Mouse (Mus musculus): ENCODE results near the gene Musk. TPM values are rescaled to one million over a fixed set of nuclear protein-coding genes. Genes with fewer than 3 reads are reported as not detected.

Musk gene
- polyA plus RNA-seq, 1 experiment from 2014 or later = not detected

GRCm38 (mm10) chr4:58374141-58374870 is 88.5 kb downstream of the Musk start:
- no peak overlapping the region for H3K4me2 ChIP-seq (ENCODE audit: low read length)
- 82% methylated on average over 7 of the region's 7 CpGs for WGBS
- no peaks in the 10 kb centered on the region for H3K36me3 ChIP-seq (ENCODE audit: control insufficient read depth, insufficient read depth, low read length)
- H3K4me1 ChIP-seq (ENCODE audit: control insufficient read depth in 2 of 2, insufficient read depth in 2 of 2, low read length in 2 of 2) = no peaks in the 10 kb centered on the region
- no peak for ATAC-seq (ENCODE audit: insufficient number of reproducible peaks, insufficient read depth, low FRiP score, low read depth)
- H3K4me3 ChIP-seq (ENCODE audit: control insufficient read depth in 1 of 2, insufficient read depth in 1 of 2, low read depth in 1 of 2, low read length in 2 of 2) = no peak overlapping the region
- no peaks in the 10 kb centered on the region for H3K9me3 ChIP-seq (ENCODE audit: control insufficient read depth, low read length)
- H3K9ac ChIP-seq (ENCODE audit: low read length) = no peak overlapping the region
- no peaks in the 10 kb centered on the region for H3K27me3 ChIP-seq (ENCODE audit: control insufficient read depth, insufficient read depth, low read length)
- no peak overlapping the region for H3K27ac ChIP-seq (replicated peaks in 1 of 2; ENCODE audit: control insufficient read depth in 1 of 2, insufficient read depth in 1 of 2, low read depth in 2 of 2, low read length in 2 of 2)

GRCm38 (mm10) chr4:58379186-58379585 is 93.4 kb downstream of the Musk start:
- Histone ChIP-seq H3K27me3 (ENCODE audit: control insufficient read depth, insufficient read depth, low read length) (no peaks in the 10 kb centered on the region), H3K9ac (ENCODE audit: low read length) (no peak overlapping the region), H3K9me3 (ENCODE audit: control insufficient read depth, low read length) (no peaks in the 10 kb centered on the region), H3K27ac (replicated peaks in 1 of 2; ENCODE audit: control insufficient read depth in 1 of 2, insufficient read depth in 1 of 2, low read depth in 2 of 2, low read length in 2 of 2) (no peak overlapping the region), H3K4me1 (ENCODE audit: control insufficient read depth in 2 of 2, insufficient read depth in 2 of 2, low read length in 2 of 2) (no peaks in the 10 kb centered on the region), H3K4me3 (ENCODE audit: control insufficient read depth in 1 of 2, insufficient read depth in 1 of 2, low read depth in 1 of 2, low read length in 2 of 2) (no peak overlapping the region), H3K4me2 (ENCODE audit: low read length) (no peak overlapping the region), H3K36me3 (ENCODE audit: control insufficient read depth, insufficient read depth, low read length) (no peaks in the 10 kb centered on the region)
- ATAC-seq (ENCODE audit: insufficient number of reproducible peaks, insufficient read depth, low FRiP score, low read depth) = no peak
- 84% methylated on average over 4 of the region's 4 CpGs for WGBS

GRCm38 (mm10) chr4:58400861-58401341 is 115.1 kb downstream of the Musk start:
- peaks cover 0 to 4% of the 10 kb centered on the region in 2 experiments; a peak in 2 of 4 replicates for H3K4me1 ChIP-seq (ENCODE audit: control insufficient read depth in 2 of 2, insufficient read depth in 2 of 2, low read length in 2 of 2)
- H3K27ac ChIP-seq (replicated peaks in 1 of 2; ENCODE audit: control insufficient read depth in 1 of 2, insufficient read depth in 1 of 2, low read depth in 2 of 2, low read length in 2 of 2) = peak overlapping the region in 1 of 2 experiments; percentile 16; a peak in 1 of 4 replicates
- no peaks in the 10 kb centered on the region for H3K9me3 ChIP-seq (ENCODE audit: control insufficient read depth, low read length)
- H3K4me3 ChIP-seq (ENCODE audit: control insufficient read depth in 1 of 2, insufficient read depth in 1 of 2, low read depth in 1 of 2, low read length in 2 of 2) = no peak overlapping the region
- no peak overlapping the region for H3K4me2 ChIP-seq (ENCODE audit: low read length)
- H3K9ac ChIP-seq (ENCODE audit: low read length) = no peak overlapping the region
- no peak for ATAC-seq (ENCODE audit: insufficient number of reproducible peaks, insufficient read depth, low FRiP score, low read depth)
- WGBS = 71% methylated on average over 12 of the region's 12 CpGs
- H3K27me3 ChIP-seq (ENCODE audit: control insufficient read depth, insufficient read depth, low read length) = no peaks in the 10 kb centered on the region
- no peaks in the 10 kb centered on the region for H3K36me3 ChIP-seq (ENCODE audit: control insufficient read depth, insufficient read depth, low read length)

- no peaks in the 10 kb centered on the region for H3K27me3 ChIP-seq (ENCODE audit: control insufficient read depth, insufficient read depth, low read length)
- H3K4me2 ChIP-seq (ENCODE audit: low read length) = no peak overlapping the region
- no peak overlapping the region for H3K4me3 ChIP-seq (ENCODE audit: control insufficient read depth in 1 of 2, insufficient read depth in 1 of 2, low read depth in 1 of 2, low read length in 2 of 2)
- ATAC-seq (ENCODE audit: insufficient number of reproducible peaks, insufficient read depth, low FRiP score, low read depth) = no peak
- no peaks in the 10 kb centered on the region for H3K36me3 ChIP-seq (ENCODE audit: control insufficient read depth, insufficient read depth, low read length)
- H3K27ac ChIP-seq (replicated peaks in 1 of 2; ENCODE audit: control insufficient read depth in 1 of 2, insufficient read depth in 1 of 2, low read depth in 2 of 2, low read length in 2 of 2) = no peak overlapping the region
- WGBS = 62% methylated on average over 4 of the region's 4 CpGs
- H3K9me3 ChIP-seq (ENCODE audit: control insufficient read depth, low read length) = no peaks in the 10 kb centered on the region
- no peak overlapping the region for H3K9ac ChIP-seq (ENCODE audit: low read length)
- peaks cover 0 to 4% of the 10 kb centered on the region in 2 experiments; a peak in 2 of 4 replicates for H3K4me1 ChIP-seq (ENCODE audit: control insufficient read depth in 2 of 2, insufficient read depth in 2 of 2, low read length in 2 of 2)
Measured at GRCm38 (mm10) chr4:58401973-58402501, 116.3 kb downstream of the Musk start.

GRCm38 (mm10) chr4:58413188-58414185 is 127.7 kb downstream of the Musk start:
- no peak for ATAC-seq (ENCODE audit: insufficient number of reproducible peaks, insufficient read depth, low FRiP score, low read depth)
- H3K4me3 ChIP-seq (ENCODE audit: control insufficient read depth in 1 of 2, insufficient read depth in 1 of 2, low read depth in 1 of 2, low read length in 2 of 2) = no peak overlapping the region
- peaks cover 0 to 2% of the 10 kb centered on the region in 2 experiments; a peak in 1 of 4 replicates for H3K4me1 ChIP-seq (ENCODE audit: control insufficient read depth in 2 of 2, insufficient read depth in 2 of 2, low read length in 2 of 2)
- no peaks in the 10 kb centered on the region for H3K36me3 ChIP-seq (ENCODE audit: control insufficient read depth, insufficient read depth, low read length)
- no peak overlapping the region for H3K9ac ChIP-seq (ENCODE audit: low read length)
- WGBS = 74% methylated on average over 13 of the region's 13 CpGs
- H3K27ac ChIP-seq (replicated peaks in 1 of 2; ENCODE audit: control insufficient read depth in 1 of 2, insufficient read depth in 1 of 2, low read depth in 2 of 2, low read length in 2 of 2) = no peak overlapping the region
- no peak overlapping the region for H3K4me2 ChIP-seq (ENCODE audit: low read length)
- no peaks in the 10 kb centered on the region for H3K9me3 ChIP-seq (ENCODE audit: control insufficient read depth, low read length)
- no peaks in the 10 kb centered on the region for H3K27me3 ChIP-seq (ENCODE audit: control insufficient read depth, insufficient read depth, low read length)

- no peaks in the 10 kb centered on the region for H3K27me3 ChIP-seq (ENCODE audit: control insufficient read depth, insufficient read depth, low read length)
- H3K4me2 ChIP-seq (ENCODE audit: low read length) = no peak overlapping the region
- ATAC-seq (ENCODE audit: insufficient number of reproducible peaks, insufficient read depth, low FRiP score, low read depth) = no peak
- peaks cover 0 to 2% of the 10 kb centered on the region in 2 experiments; a peak in 1 of 4 replicates for H3K4me1 ChIP-seq (ENCODE audit: control insufficient read depth in 2 of 2, insufficient read depth in 2 of 2, low read length in 2 of 2)
- no peaks in the 10 kb centered on the region for H3K36me3 ChIP-seq (ENCODE audit: control insufficient read depth, insufficient read depth, low read length)
- H3K27ac ChIP-seq (replicated peaks in 1 of 2; ENCODE audit: control insufficient read depth in 1 of 2, insufficient read depth in 1 of 2, low read depth in 2 of 2, low read length in 2 of 2) = no peak overlapping the region
- 87% methylated on average over 3 of the region's 3 CpGs for WGBS
- no peak overlapping the region for H3K4me3 ChIP-seq (ENCODE audit: control insufficient read depth in 1 of 2, insufficient read depth in 1 of 2, low read depth in 1 of 2, low read length in 2 of 2)
- no peaks in the 10 kb centered on the region for H3K9me3 ChIP-seq (ENCODE audit: control insufficient read depth, low read length)
- no peak overlapping the region for H3K9ac ChIP-seq (ENCODE audit: low read length)
Measured at GRCm38 (mm10) chr4:58415537-58415936, 129.8 kb downstream of the Musk start.

GRCm38 (mm10) chr4:58417319-58417718 is 131.6 kb downstream of the Musk start:
- no peak overlapping the region for H3K4me3 ChIP-seq (ENCODE audit: control insufficient read depth in 1 of 2, insufficient read depth in 1 of 2, low read depth in 1 of 2, low read length in 2 of 2)
- no peaks in the 10 kb centered on the region for H3K9me3 ChIP-seq (ENCODE audit: control insufficient read depth, low read length)
- no peaks in the 10 kb centered on the region for H3K27me3 ChIP-seq (ENCODE audit: control insufficient read depth, insufficient read depth, low read length)
- no peak overlapping the region for H3K27ac ChIP-seq (replicated peaks in 1 of 2; ENCODE audit: control insufficient read depth in 1 of 2, insufficient read depth in 1 of 2, low read depth in 2 of 2, low read length in 2 of 2)
- H3K4me1 ChIP-seq (ENCODE audit: control insufficient read depth in 2 of 2, insufficient read depth in 2 of 2, low read length in 2 of 2) = peaks cover 0 to 2% of the 10 kb centered on the region in 2 experiments; a peak in 1 of 4 replicates
- H3K36me3 ChIP-seq (ENCODE audit: control insufficient read depth, insufficient read depth, low read length) = no peaks in the 10 kb centered on the region
- 41% methylated on average over 4 of the region's 4 CpGs for WGBS
- H3K9ac ChIP-seq (ENCODE audit: low read length) = no peak overlapping the region
- ATAC-seq (ENCODE audit: insufficient number of reproducible peaks, insufficient read depth, low FRiP score, low read depth) = no peak
- H3K4me2 ChIP-seq (ENCODE audit: low read length) = no peak overlapping the region
